Comparison of ENCODE assay signal across 9 mouse cellular contexts in genomic region chr14:59604002-59604645, GRCm38 (mm10). TPM values are rescaled to one million over a fixed set of nuclear protein-coding genes. Genes with fewer than 3 reads are reported as not detected.
DNase-seq lines count a peak whose midpoint lies in the region; ATAC-seq and TF ChIP-seq lines count a peak whose summit lies in the region.
"Had no signal": no experiment of that assay in that cellular context is flagged by ENCODE, and none has a peak within 500 bp of the region (broad histone marks: within the 10 kb centered on the region; RNA-seq: fewer than 3 reads in every experiment).

No protein-coding gene starts in this region.

- ATAC-seq in liver, embryonic 12.5 days = no peak
- no peak for ATAC-seq in erythroid progenitor cell, adult 5-6 weeks (replicated peaks; ENCODE audit: low FRiP score, poor library complexity, severe bottlenecking)

- H3K36me3 ChIP-seq in liver, adult 2 months (ENCODE audit: control insufficient read depth, insufficient read depth, low read length) = no peaks in the 10 kb centered on the region
- no peaks in the 10 kb centered on the region for H3K36me3 ChIP-seq in liver, embryonic 12.5 days
- H3K36me3 ChIP-seq in MEL (ENCODE audit: control insufficient read depth in 1 of 2, insufficient read depth in 2 of 2, low read length in 2 of 2) = no peaks in the 10 kb centered on the region
- no peaks in the 10 kb centered on the region for H3K36me3 ChIP-seq in splenic B cell, adult 2 months (ENCODE audit: control insufficient read depth, insufficient read depth, low read length, poor library complexity, severe bottlenecking)
- H3K36me3 ChIP-seq: G1E had no signal

- H3K79me2 ChIP-seq in liver, adult 2 months (ENCODE audit: control insufficient read depth, insufficient read depth, low read length) = no peaks in the 10 kb centered on the region
- H3K79me2 ChIP-seq in MEL (ENCODE audit: control insufficient read depth, insufficient read depth, low read length, poor library complexity) = no peaks in the 10 kb centered on the region

- no peak overlapping the region for H3K4me3 ChIP-seq in liver, adult 2 months (ENCODE audit: insufficient read depth, low read depth, low read length)
- no peak overlapping the region for H3K4me3 ChIP-seq in liver, embryonic 12.5 days
- H3K4me3 ChIP-seq in MEL (ENCODE audit: control insufficient read depth in 1 of 2, insufficient read depth in 1 of 2, low read depth in 2 of 2, low read length in 2 of 2) = no peak overlapping the region

- 55% methylated on average over 5 of the region's 5 CpGs for WGBS in liver, adult 2 months
- WGBS in liver, embryonic 12.5 days (ENCODE audit: insufficient replicate concordance) = 49% methylated on average over 5 of the region's 5 CpGs

- TF ChIP-seq EP300 in MEL (IDR thresholded peaks at IDR 0.05; ENCODE audit: low read depth in 1 of 2, low read length in 2 of 2) = no peak

- no peak overlapping the region for H3K9ac ChIP-seq in liver, adult 2 months (ENCODE audit: low read depth, low read length)
- no peak overlapping the region for H3K9ac ChIP-seq in liver, embryonic 12.5 days
- H3K9ac ChIP-seq in MEL (ENCODE audit: control insufficient read depth, low read depth, low read length, poor library complexity, severe bottlenecking) = no peak overlapping the region

- no peak overlapping the region for H3K4me2 ChIP-seq in liver, embryonic 12.5 days

- H3K9me3 ChIP-seq in liver, embryonic 12.5 days (replicated peaks) = no peaks in the 10 kb centered on the region
- H3K9me3 ChIP-seq in MEL (replicated peaks; ENCODE audit: insufficient read depth, low read length) = no peaks in the 10 kb centered on the region
- H3K9me3 ChIP-seq: G1E had no signal

- peak; percentile 48 for TF ChIP-seq RAD21 in MEL (IDR thresholded peaks at IDR 0.05; ENCODE audit: low read depth, low read length)

- TF ChIP-seq POLR2A in liver, adult 2 months (IDR thresholded peaks at IDR 0.05; ENCODE audit: extremely low read depth, insufficient read depth, low read length) = no peak
- no peak for TF ChIP-seq POLR2A in MEL (IDR thresholded peaks at IDR 0.05; ENCODE audit: control insufficient read depth in 1 of 2, insufficient read depth in 1 of 2, low read depth in 1 of 2, low read length in 2 of 2, poor library complexity in 1 of 2)

- no peaks in the 10 kb centered on the region for H3K27me3 ChIP-seq in liver, adult 2 months (ENCODE audit: control insufficient read depth, insufficient read depth, low read length)
- H3K27me3 ChIP-seq in liver, embryonic 12.5 days (replicated peaks) = peaks cover 11% of the 10 kb centered on the region; the same call in 1 of the 2 replicates
- peaks cover 0 to 3% of the 10 kb centered on the region in 2 experiments; a peak in 2 of 4 replicates for H3K27me3 ChIP-seq in MEL (ENCODE audit: control insufficient read depth in 1 of 2, insufficient read depth in 2 of 2, low read length in 2 of 2)
- no peaks in the 10 kb centered on the region; the same call in 1 of the 2 replicates for H3K27me3 ChIP-seq in splenic B cell, adult 2 months (ENCODE audit: control insufficient read depth, insufficient read depth, low read length, poor library complexity, severe bottlenecking)

- no peak overlapping the region for H3K27ac ChIP-seq in liver, adult 2 months (replicated peaks; ENCODE audit: insufficient read depth, low read depth, low read length)
- no peak overlapping the region for H3K27ac ChIP-seq in liver, embryonic 12.5 days
- no peak overlapping the region for H3K27ac ChIP-seq in MEL (ENCODE audit: control insufficient read depth, low read depth, low read length)

- DNase-seq in embryo, embryonic 10 days (ENCODE audit: low spot score) = peak; percentile 64
- no peak for DNase-seq in embryo, embryonic 9.5 days (ENCODE audit: extremely low spot score)
- DNase-seq in liver, adult 2 months (ENCODE audit: extremely low read depth, low read depth, low spot score) = peak; percentile 37
- DNase-seq in MEL (ENCODE audit: low read depth, low spot score) = peak; percentile 52
- DNase-seq in induced T-regulatory cell, adult 2 months (ENCODE audit: low read depth) = peak; percentile 61
- peak; percentile 57 for DNase-seq in splenic B cell, adult 2 months (ENCODE audit: low read depth, low spot score)

- TF ChIP-seq CTCF in liver, adult 2 months (IDR thresholded peaks at IDR 0.05; ENCODE audit: low read depth, low read length) = 0 out of 2 replicates have a peak, but pooled peaks have one; percentile 20
- TF ChIP-seq CTCF in MEL (IDR thresholded peaks at IDR 0.05 in 2 of 3, conservative IDR thresholded peaks at IDR 0.05 in 1 of 3; ENCODE audit: control insufficient read depth in 1 of 3, insufficient read depth in 1 of 3, low read depth in 2 of 3, low read length in 3 of 3, poor library complexity in 1 of 3, severe bottlenecking in 1 of 3) = peak; percentile 13 to 72 (median 68); a peak in 5 of 6 replicates

- no peaks in the 10 kb centered on the region for H3K4me1 ChIP-seq in liver, adult 2 months (ENCODE audit: control insufficient read depth, insufficient read depth, low read length)
- H3K4me1 ChIP-seq in liver, embryonic 12.5 days = peaks cover 3% of the 10 kb centered on the region; the same call in 1 of the 2 replicates
- H3K4me1 ChIP-seq in MEL (ENCODE audit: control insufficient read depth in 1 of 2, insufficient read depth in 2 of 2, low read length in 2 of 2) = no peaks in the 10 kb centered on the region

TF ChIP-seq in MEL, 35 proteins besides CTCF, POLR2A, EP300 and RAD21:
- peak; percentile 48 for TF ChIP-seq SMC3 (IDR thresholded peaks at IDR 0.05; ENCODE audit: low read depth, low read length)
- no peak for TF ChIP-seq SIN3A (IDR thresholded peaks at IDR 0.05; ENCODE audit: low read length)

RNA-seq across cellular contexts. Expression of gene Cdadc1, which starts 6.4 kb away (rescaled TPM):
- 27.5 and 31.3 TPM in 2 replicates for total RNA-seq in liver, adult 2 months (2014; rRNA removed)
- polyA plus RNA-seq in liver, adult 2 months (2012; rRNA removed) = 11.1 and 11.9 TPM in 2 replicates
- polyA plus RNA-seq in liver, embryonic 12.5 days (2016; fragmentation: Nextera tagmentation; extraction: Ambion mirVana) = 20.2 and 23.1 TPM in 2 replicates
- total RNA-seq in MEL (2012; rRNA removed) = 13.0 and 16.4 TPM in 2 replicates
- 10 to 100 TPM in 1 of 2 experiments, not detected in 1; 23.8 TPM for polyA plus RNA-seq in MEL (2012; ENCODE audit: insufficient read depth in 1 of 2, insufficient read length in 2 of 2, low read depth in 1 of 2, low replicate concordance in 2 of 2, missing spikeins in 1 of 2)
- total RNA-seq in erythroid progenitor cell, adult 5-6 weeks (2015; ENCODE audit: low replicate concordance) = 17.2 and 20.9 TPM in 2 replicates
- 8.1 and 11.9 TPM in 2 replicates for total RNA-seq in erythroid progenitor cell, adult 5-6 weeks (2017; ENCODE audit: low replicate concordance)

RNA-seq across cellular contexts. Expression of gene Shisa2, which starts 21.0 kb away (rescaled TPM):
- 0.18 and 0.20 TPM in 2 replicates for total RNA-seq in liver, adult 2 months (2014; rRNA removed)
- 0.26 and 0.48 TPM in 2 replicates for polyA plus RNA-seq in liver, adult 2 months (2012; rRNA removed)
- polyA plus RNA-seq in liver, embryonic 12.5 days (2016; fragmentation: Nextera tagmentation; extraction: Ambion mirVana) = 3.0 and 3.6 TPM in 2 replicates
- total RNA-seq in MEL (2012; rRNA removed) = not detected in 2 replicates
- not detected for polyA plus RNA-seq in MEL (2012; ENCODE audit: insufficient read depth in 1 of 2, insufficient read length in 2 of 2, low read depth in 1 of 2, low replicate concordance in 2 of 2, missing spikeins in 1 of 2)
- total RNA-seq in erythroid progenitor cell, adult 5-6 weeks (2015; ENCODE audit: low replicate concordance) = not detected in 2 replicates
- not detected in 2 replicates for total RNA-seq in erythroid progenitor cell, adult 5-6 weeks (2017; ENCODE audit: low replicate concordance)
